Mouse (Mus musculus): ENCODE data around the gene Thsd4. TPM values are rescaled to one million over a fixed set of nuclear protein-coding genes. Genes with fewer than 3 reads are reported as not detected.
A peak's percentile ranks its signal among the peaks of the same experiment; 100 is the strongest.

The Thsd4 gene
- total RNA-seq, 1 experiment, result 1.6 TPM

GRCm38 (mm10) chr9:59985900-59986572, 535.8 kb downstream of the Thsd4 start:
- Histone ChIP-seq H3K9me3 (ENCODE audit: control insufficient read depth, insufficient read depth, low read depth, low read length) (no peaks in the 10 kb centered on the region), H3K4me3 (ENCODE audit: insufficient read depth in 1 of 2, low read depth in 1 of 2, low read length in 2 of 2, poor library complexity in 1 of 2, severe bottlenecking in 1 of 2) (no peak overlapping the region), H3K36me3 (ENCODE audit: control insufficient read depth, insufficient read depth, low read length, poor library complexity, severe bottlenecking) (no peaks in the 10 kb centered on the region), H3K9ac (ENCODE audit: insufficient read depth, low read depth, low read length, poor library complexity, severe bottlenecking) (no peak overlapping the region), H3K4me1 (ENCODE audit: control insufficient read depth in 2 of 2, insufficient read depth in 2 of 2, low read length in 2 of 2, poor library complexity in 1 of 2) (peaks cover 0 to 2% of the 10 kb centered on the region in 2 experiments; a peak in 1 of 4 replicates), H3K27ac (ENCODE audit: insufficient read depth, low read depth, low read length, poor library complexity, severe bottlenecking) (no peak overlapping the region)
- no peak for DNase-seq (ENCODE audit: low read depth, low spot score)
- no peak for TF ChIP-seq ZC3H11A (IDR thresholded peaks at IDR 0.05; ENCODE audit: borderline replicate concordance, low read depth, low read length)
- TF ChIP-seq ZNF384 (IDR thresholded peaks at IDR 0.05; ENCODE audit: low read depth, low read length), result no peak
- in situ Hi-C loops (cut with MboI; ENCODE audit: low sequenced_read_pairs in 2 of 2, unreplicated experiment in 2 of 2), result loop anchor here in 1 of 2 experiments (10.0 kb wide), 1 partner anchor 261 kb away; no protein-coding TSS in a partner anchor

GRCm38 (mm10) chr9:59981116-59981515, 540.7 kb downstream of the Thsd4 start:
- no peak overlapping the region for H3K27ac ChIP-seq (ENCODE audit: insufficient read depth, low read depth, low read length, poor library complexity, severe bottlenecking)
- TF ChIP-seq ZNF384 (IDR thresholded peaks at IDR 0.05; ENCODE audit: low read depth, low read length) (no peak), ZC3H11A (IDR thresholded peaks at IDR 0.05; ENCODE audit: borderline replicate concordance, low read depth, low read length) (no peak), CHD2 (IDR thresholded peaks at IDR 0.05; ENCODE audit: low read depth, low read length) (no peak), HCFC1 (IDR thresholded peaks at IDR 0.05; ENCODE audit: borderline replicate concordance, insufficient read depth, low read length) (no peak), MAFK (IDR thresholded peaks at IDR 0.05; ENCODE audit: insufficient read depth, low read depth, low read length) (no peak)
- no peak for DNase-seq (ENCODE audit: low read depth, low spot score)
- no peaks in the 10 kb centered on the region for H3K36me3 ChIP-seq (ENCODE audit: control insufficient read depth, insufficient read depth, low read length, poor library complexity, severe bottlenecking)
- no peaks in the 10 kb centered on the region for H3K4me1 ChIP-seq (ENCODE audit: control insufficient read depth in 2 of 2, insufficient read depth in 2 of 2, low read length in 2 of 2, poor library complexity in 1 of 2)
- H3K9me3 ChIP-seq (ENCODE audit: control insufficient read depth, insufficient read depth, low read depth, low read length), result no peaks in the 10 kb centered on the region
- H3K9ac ChIP-seq (ENCODE audit: insufficient read depth, low read depth, low read length, poor library complexity, severe bottlenecking), result no peak overlapping the region
- no peak overlapping the region for H3K4me3 ChIP-seq (ENCODE audit: insufficient read depth in 1 of 2, low read depth in 1 of 2, low read length in 2 of 2, poor library complexity in 1 of 2, severe bottlenecking in 1 of 2)
- in situ Hi-C loops (cut with MboI; ENCODE audit: low sequenced_read_pairs in 2 of 2, unreplicated experiment in 2 of 2), result loop anchor here in 1 of 2 experiments (10.0 kb wide), 1 partner anchor 256 kb away; no protein-coding TSS in a partner anchor

- no peak for DNase-seq (ENCODE audit: low read depth, low spot score)
- in situ Hi-C loops (cut with MboI; ENCODE audit: low sequenced_read_pairs in 2 of 2, unreplicated experiment in 2 of 2), result no loop called here
- TF ChIP-seq HCFC1 (IDR thresholded peaks at IDR 0.05; ENCODE audit: borderline replicate concordance, insufficient read depth, low read length) (no peak), ZC3H11A (IDR thresholded peaks at IDR 0.05; ENCODE audit: borderline replicate concordance, low read depth, low read length) (no peak), MAFK (IDR thresholded peaks at IDR 0.05; ENCODE audit: insufficient read depth, low read depth, low read length) (no peak), CHD2 (IDR thresholded peaks at IDR 0.05; ENCODE audit: low read depth, low read length) (no peak), ZNF384 (IDR thresholded peaks at IDR 0.05; ENCODE audit: low read depth, low read length) (no peak)
Measured at GRCm38 (mm10) chr9:59971263-59971662, 550.6 kb downstream of the Thsd4 start.

GRCm38 (mm10) chr9:59969383-59969782, 552.5 kb downstream of the Thsd4 start:
- no peaks in the 10 kb centered on the region for H3K9me3 ChIP-seq (ENCODE audit: control insufficient read depth, insufficient read depth, low read depth, low read length)
- H3K36me3 ChIP-seq (ENCODE audit: control insufficient read depth, insufficient read depth, low read length, poor library complexity, severe bottlenecking), result no peaks in the 10 kb centered on the region
- peak; percentile 51 for DNase-seq (ENCODE audit: low read depth, low spot score)
- no peak overlapping the region for H3K4me3 ChIP-seq (ENCODE audit: insufficient read depth in 1 of 2, low read depth in 1 of 2, low read length in 2 of 2, poor library complexity in 1 of 2, severe bottlenecking in 1 of 2)
- H3K4me1 ChIP-seq (ENCODE audit: control insufficient read depth in 2 of 2, insufficient read depth in 2 of 2, low read length in 2 of 2, poor library complexity in 1 of 2), result peaks cover 0 to 4% of the 10 kb centered on the region in 2 experiments; a peak in 1 of 4 replicates
- no peak for TF ChIP-seq CHD2 (IDR thresholded peaks at IDR 0.05; ENCODE audit: low read depth, low read length)
- no peak for TF ChIP-seq HCFC1 (IDR thresholded peaks at IDR 0.05; ENCODE audit: borderline replicate concordance, insufficient read depth, low read length)
- TF ChIP-seq ZNF384 (IDR thresholded peaks at IDR 0.05; ENCODE audit: low read depth, low read length), result no peak
- no peak for TF ChIP-seq MAFK (IDR thresholded peaks at IDR 0.05; ENCODE audit: insufficient read depth, low read depth, low read length)
- TF ChIP-seq ZC3H11A (IDR thresholded peaks at IDR 0.05; ENCODE audit: borderline replicate concordance, low read depth, low read length), result no peak
- H3K9ac ChIP-seq (ENCODE audit: insufficient read depth, low read depth, low read length, poor library complexity, severe bottlenecking), result no peak overlapping the region
- no peak overlapping the region for H3K27ac ChIP-seq (ENCODE audit: insufficient read depth, low read depth, low read length, poor library complexity, severe bottlenecking)
- in situ Hi-C loops (cut with MboI; ENCODE audit: low sequenced_read_pairs in 2 of 2, unreplicated experiment in 2 of 2), result no loop called here

More at GRCm38 (mm10) chr9:59971263-59971662, 550.6 kb downstream of the Thsd4 start:
- Histone ChIP-seq H3K4me1 (ENCODE audit: control insufficient read depth in 2 of 2, insufficient read depth in 2 of 2, low read length in 2 of 2, poor library complexity in 1 of 2) (no peaks in the 10 kb centered on the region; a peak in 1 of 4 replicates), H3K27ac (ENCODE audit: insufficient read depth, low read depth, low read length, poor library complexity, severe bottlenecking) (no peak overlapping the region), H3K4me3 (ENCODE audit: insufficient read depth in 1 of 2, low read depth in 1 of 2, low read length in 2 of 2, poor library complexity in 1 of 2, severe bottlenecking in 1 of 2) (no peak overlapping the region), H3K9me3 (ENCODE audit: control insufficient read depth, insufficient read depth, low read depth, low read length) (no peaks in the 10 kb centered on the region), H3K9ac (ENCODE audit: insufficient read depth, low read depth, low read length, poor library complexity, severe bottlenecking) (no peak overlapping the region), H3K36me3 (ENCODE audit: control insufficient read depth, insufficient read depth, low read length, poor library complexity, severe bottlenecking) (no peaks in the 10 kb centered on the region)
